Mouse (Mus musculus): ENCODE results near the gene Glyat.
"Not testable (repeated sequence)": the region's sequence is repeated elsewhere in the genome, so short reads cannot be mapped to it uniquely, and the experiment has no call there.

DNA sequence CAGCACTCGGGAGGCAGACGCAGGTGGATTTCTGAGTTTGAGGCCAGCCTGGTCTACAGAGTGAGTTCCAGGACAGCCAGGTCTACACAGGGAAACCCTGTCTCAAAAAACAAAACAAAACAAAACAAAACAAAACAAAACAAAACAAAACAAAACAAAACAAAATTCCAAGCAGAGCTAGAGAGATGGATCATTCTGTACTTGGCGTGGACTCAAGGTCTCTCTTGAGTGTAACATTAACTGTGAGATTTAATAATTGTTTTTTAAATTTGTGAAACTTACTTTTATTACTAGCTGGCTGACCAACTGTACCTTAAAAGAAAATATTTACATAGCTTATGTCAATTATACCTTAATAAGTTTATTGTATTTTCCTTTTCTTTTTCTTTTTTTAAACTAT, 35.5 kb downstream of the Glyat start:
- not testable (repeated sequence) for TF ChIP-seq CHD2, ZNF384 (IDR thresholded peaks at IDR 0.05; ENCODE audit: low read depth, low read length)
